Mouse (Mus musculus): ENCODE data around the gene Hoxa11. TPM values are rescaled to one million over a fixed set of nuclear protein-coding genes. Genes with fewer than 3 reads are reported as not detected.
A peak's percentile ranks its signal among the peaks of the same experiment; 100 is the strongest.

Gene Hoxa11
- polyA plus RNA-seq, 1 experiment from 2014 or later = not detected

DNA sequence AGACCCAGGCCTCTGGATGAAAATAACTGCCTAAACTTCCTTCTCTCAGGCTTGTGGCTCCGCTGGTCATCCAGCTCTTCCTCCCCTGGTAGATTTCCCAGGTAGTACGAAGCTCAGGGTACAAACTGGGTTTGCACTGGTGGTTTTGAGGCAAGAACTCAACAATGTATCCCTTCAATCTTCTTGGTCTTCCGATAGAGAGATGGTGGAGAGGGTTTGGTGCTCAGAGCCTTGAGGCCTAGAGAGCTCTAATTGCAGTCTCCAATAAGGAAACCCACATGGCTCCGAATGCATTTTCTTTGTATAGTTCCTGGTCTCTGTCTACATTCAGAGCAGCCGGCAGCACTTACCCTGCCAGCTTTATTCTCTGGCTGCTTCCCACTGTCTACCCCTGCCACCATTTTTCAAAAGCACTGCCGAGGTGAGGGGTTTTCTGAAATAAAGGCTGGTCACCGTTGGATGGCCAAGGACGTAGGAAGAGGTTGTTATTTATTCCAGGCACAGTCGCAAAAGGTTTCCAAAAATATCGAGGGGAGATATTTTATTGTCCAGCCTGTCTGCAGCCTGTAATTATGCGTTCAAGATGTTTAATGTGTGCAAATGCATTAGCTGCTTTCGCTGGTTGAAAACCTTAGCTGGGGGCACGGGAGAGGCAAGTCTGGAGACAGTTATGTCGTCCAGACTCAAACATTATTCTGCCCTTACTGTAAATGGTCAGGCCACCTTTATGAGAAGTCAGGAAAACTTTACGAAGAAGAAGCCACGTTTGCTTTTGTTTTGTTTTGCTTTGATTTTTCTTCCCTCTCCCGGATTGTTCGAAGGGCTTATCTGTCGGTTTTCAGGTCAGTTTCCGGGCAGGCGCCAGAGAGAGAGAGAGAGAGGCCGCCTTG lies 27.4 kb upstream of the Hoxa11 start:
- Histone ChIP-seq H3K4me3 (no peak overlapping the region), H3K27ac (no peak overlapping the region), H3K9me3 (no peaks in the 10 kb centered on the region), H3K27me3 (ENCODE audit: poor library complexity, severe bottlenecking) (peaks cover 100% of the 10 kb centered on the region), H3K4me1 (no peaks in the 10 kb centered on the region), H3K36me3 (replicated peaks) (no peaks in the 10 kb centered on the region)
- DNase-seq (ENCODE audit: extremely low spot score, low spot score) = no peak
- WGBS = 3% methylated on average over 22 of the region's 22 CpGs

GRCm38 (mm10) chr6:52270494-52271480 lies 25.2 kb upstream of the Hoxa11 start:
- Histone ChIP-seq H3K4me1 (no peaks in the 10 kb centered on the region), H3K27ac (no peak overlapping the region), H3K4me3 (no peak overlapping the region), H3K9me3 (no peaks in the 10 kb centered on the region), H3K27me3 (ENCODE audit: poor library complexity, severe bottlenecking) (peaks cover 100% of the 10 kb centered on the region), H3K36me3 (replicated peaks) (no peaks in the 10 kb centered on the region)
- 5% methylated on average over 23 of the region's 23 CpGs for whole genome bisulfite sequencing
- no peak for DNase-seq (ENCODE audit: extremely low spot score, low spot score)

GRCm38 (mm10) chr6:52268756-52269155 lies 23.1 kb upstream of the Hoxa11 start:
- peaks cover 100% of the 10 kb centered on the region for H3K27me3 ChIP-seq (ENCODE audit: poor library complexity, severe bottlenecking)
- no peak overlapping the region for H3K27ac ChIP-seq
- no peaks in the 10 kb centered on the region for H3K36me3 ChIP-seq (replicated peaks)
- peak; percentile 15 for DNase-seq (ENCODE audit: extremely low spot score, low spot score)
- H3K9me3 ChIP-seq = no peaks in the 10 kb centered on the region
- 4% methylated on average over 3 of the region's 3 CpGs for WGBS
- H3K4me3 ChIP-seq = no peak overlapping the region
- H3K4me1 ChIP-seq = no peaks in the 10 kb centered on the region

DNA sequence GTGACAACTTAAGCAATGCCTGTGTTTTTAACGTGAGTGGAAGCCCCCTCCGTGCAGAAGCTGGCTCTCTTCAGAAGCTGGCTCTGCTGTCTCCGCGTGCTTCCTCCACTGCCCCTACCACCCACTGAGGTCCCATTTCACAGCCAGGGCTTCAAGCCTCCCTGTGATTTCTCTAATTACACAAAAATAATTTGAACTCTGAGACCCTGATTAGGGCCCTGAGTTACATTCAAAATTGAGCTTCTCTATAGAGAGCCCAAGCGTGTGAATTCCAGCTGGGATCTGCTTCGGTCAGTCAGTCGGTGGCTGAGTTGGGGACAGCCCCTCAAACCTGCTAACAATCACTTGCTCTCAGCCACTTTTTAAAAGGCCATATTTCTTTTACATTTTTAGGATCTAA lies 22.7 kb upstream of the Hoxa11 start:
- no peak for DNase-seq (ENCODE audit: extremely low spot score, low spot score)
- H3K4me1 ChIP-seq = no peaks in the 10 kb centered on the region
- H3K9me3 ChIP-seq = no peaks in the 10 kb centered on the region
- H3K27me3 ChIP-seq (ENCODE audit: poor library complexity, severe bottlenecking) = peaks cover 100% of the 10 kb centered on the region
- 1% methylated on average over 7 of the region's 7 CpGs for WGBS
- no peaks in the 10 kb centered on the region for H3K36me3 ChIP-seq (replicated peaks)
- no peak overlapping the region for H3K27ac ChIP-seq
- no peak overlapping the region for H3K4me3 ChIP-seq

- Histone ChIP-seq H3K27me3 (ENCODE audit: poor library complexity, severe bottlenecking) (peaks cover 100% of the 10 kb centered on the region), H3K4me1 (no peaks in the 10 kb centered on the region), H3K36me3 (replicated peaks) (no peaks in the 10 kb centered on the region), H3K4me3 (no peak overlapping the region), H3K9me3 (no peaks in the 10 kb centered on the region), H3K27ac (no peak overlapping the region)
- DNase-seq (ENCODE audit: extremely low spot score, low spot score) = no peak
- WGBS = 9% methylated on average over 3 of the region's 3 CpGs
Measured at GRCm38 (mm10) chr6:52267691-52268090, 22.1 kb upstream of the Hoxa11 start.

GRCm38 (mm10) chr6:52267221-52267620 lies 21.6 kb upstream of the Hoxa11 start:
- DNase-seq (ENCODE audit: extremely low spot score, low spot score) = no peak

GRCm38 (mm10) chr6:52266666-52266985 lies 21.0 kb upstream of the Hoxa11 start:
- Histone ChIP-seq H3K27ac (no peak overlapping the region), H3K27me3 (ENCODE audit: poor library complexity, severe bottlenecking) (peaks cover 100% of the 10 kb centered on the region), H3K4me1 (no peaks in the 10 kb centered on the region), H3K4me3 (no peak overlapping the region), H3K36me3 (replicated peaks) (no peaks in the 10 kb centered on the region), H3K9me3 (no peaks in the 10 kb centered on the region)
- no peak for DNase-seq (ENCODE audit: extremely low spot score, low spot score)
- WGBS = 1% methylated on average over 9 of the region's 9 CpGs

More at GRCm38 (mm10) chr6:52267221-52267620, 21.6 kb upstream of the Hoxa11 start:
- no peak overlapping the region for H3K27ac ChIP-seq
- H3K4me3 ChIP-seq = no peak overlapping the region
- H3K4me1 ChIP-seq = no peaks in the 10 kb centered on the region
- peaks cover 100% of the 10 kb centered on the region for H3K27me3 ChIP-seq (ENCODE audit: poor library complexity, severe bottlenecking)
- no peaks in the 10 kb centered on the region for H3K9me3 ChIP-seq
- WGBS = 17% methylated on average over 5 of the region's 5 CpGs
- H3K36me3 ChIP-seq (replicated peaks) = no peaks in the 10 kb centered on the region

- peak; percentile 53 for DNase-seq (ENCODE audit: extremely low spot score, low spot score)
- Histone ChIP-seq H3K4me3 (no peak overlapping the region), H3K4me1 (peaks cover under 1% of the 10 kb centered on the region), H3K27ac (no peak overlapping the region), H3K27me3 (ENCODE audit: poor library complexity, severe bottlenecking) (peaks cover 100% of the 10 kb centered on the region), H3K36me3 (replicated peaks) (no peaks in the 10 kb centered on the region), H3K9me3 (no peaks in the 10 kb centered on the region)
- under 1% methylated on average over 19 of the region's 19 CpGs for WGBS
Measured at GRCm38 (mm10) chr6:52265913-52266665, 20.5 kb upstream of the Hoxa11 start.

DNA sequence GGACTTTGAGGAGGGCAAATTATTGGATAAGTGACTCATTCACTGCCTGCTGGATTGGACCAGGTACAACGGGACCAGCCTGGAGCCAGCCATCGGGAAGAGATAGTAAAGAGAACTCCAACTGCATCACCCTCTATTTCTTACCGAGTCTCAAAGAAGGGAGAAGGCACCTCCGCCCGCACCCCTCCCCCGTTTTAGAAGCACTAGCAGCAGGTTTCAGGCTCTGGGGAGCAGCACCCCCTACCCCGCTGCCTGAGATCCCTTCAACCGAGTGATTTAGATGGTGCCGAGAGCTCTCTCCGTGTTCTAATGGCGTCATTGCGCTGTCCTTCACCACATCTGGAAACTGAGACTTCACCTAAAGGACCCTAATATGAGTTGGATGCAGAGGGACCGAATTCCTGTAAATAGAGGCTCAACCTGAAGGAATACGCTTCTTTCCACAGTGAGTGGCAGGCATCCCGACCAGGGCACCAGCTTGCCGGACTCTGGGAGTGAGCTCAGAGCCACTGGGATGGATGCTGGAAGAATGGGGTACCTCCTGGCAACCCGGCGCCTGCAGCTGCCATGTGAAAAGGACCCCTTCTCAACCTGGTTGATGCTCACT lies 19.8 kb upstream of the Hoxa11 start:
- Histone ChIP-seq H3K27ac (no peak overlapping the region), H3K36me3 (replicated peaks) (no peaks in the 10 kb centered on the region), H3K4me1 (peaks cover 7% of the 10 kb centered on the region), H3K4me3 (no peak overlapping the region), H3K9me3 (no peaks in the 10 kb centered on the region), H3K27me3 (ENCODE audit: poor library complexity, severe bottlenecking) (peaks cover 100% of the 10 kb centered on the region)
- peak; percentile 44 for DNase-seq (ENCODE audit: extremely low spot score, low spot score)
- WGBS = 1% methylated on average over 18 of the region's 18 CpGs

GRCm38 (mm10) chr6:52264106-52264790 lies 18.6 kb upstream of the Hoxa11 start:
- Histone ChIP-seq H3K9me3 (no peaks in the 10 kb centered on the region), H3K36me3 (replicated peaks) (no peaks in the 10 kb centered on the region), H3K4me1 (peaks cover 11% of the 10 kb centered on the region), H3K27me3 (ENCODE audit: poor library complexity, severe bottlenecking) (peaks cover 100% of the 10 kb centered on the region), H3K4me3 (no peak overlapping the region), H3K27ac (no peak overlapping the region)
- DNase-seq (ENCODE audit: extremely low spot score, low spot score) = no peak
- 2% methylated on average over 5 of the region's 5 CpGs for WGBS

- DNase-seq (ENCODE audit: extremely low spot score, low spot score) = no peak
- under 1% methylated on average over 6 of the region's 6 CpGs for WGBS
- Histone ChIP-seq H3K9me3 (no peaks in the 10 kb centered on the region), H3K27me3 (ENCODE audit: poor library complexity, severe bottlenecking) (peaks cover 100% of the 10 kb centered on the region), H3K4me3 (no peak overlapping the region), H3K27ac (no peak overlapping the region), H3K36me3 (replicated peaks) (no peaks in the 10 kb centered on the region), H3K4me1 (peaks cover 11% of the 10 kb centered on the region)
Measured at GRCm38 (mm10) chr6:52263321-52263585, 17.6 kb upstream of the Hoxa11 start.

Measured in forebrain, embryonic 10.5 days (tissue).